Mouse (Mus musculus) C3H10T1/2 (cell line): ENCODE data around the gene Tcf19. TPM values are rescaled to one million over a fixed set of nuclear protein-coding genes. Genes with fewer than 3 reads are reported as not detected.

Source experiments
- polyA plus RNA-seq, 2 experiments: library from polyadenylated mRNA; unstranded; fragments of >200 nt; fragmentation: generic; extraction: Trizol; gene quantifications; one replicate each; pipeline ENCODE4 v1.2.1; 2012; ENCODE audit warnings: missing spikeins in 2 of 2

Gene Tcf19
- polyA plus RNA-seq: 10 to 100 TPM; 50.1 to 69.1 TPM

GRCm38 (mm10) chr17:35516652-35517500 lies at the start of gene Tcf19, which contains the start of gene Cchcr1:
Gene Tcf19, minus strand, starts transcription at chr17:35516824.
Gene Cchcr1, plus strand, starts transcription at chr17:35517100.

GRCm38 (mm10) chr17:35551881-35552414 lies 35.3 kb upstream of the Tcf19 start, which contains the start of gene Cdsn:
Gene Cdsn, plus strand, starts transcription at chr17:35552128.

GRCm38 (mm10) chr17:35532901-35533300 lies 16.3 kb upstream of the Tcf19 start, which contains the start of gene Psors1c2:
Gene Psors1c2, plus strand, starts transcription at chr17:35533201.

GRCm38 (mm10) chr17:35505776-35506175 lies 10.8 kb downstream of the Tcf19 start, which contains the start of gene Pou5f1:
Gene Pou5f1, plus strand, starts transcription at chr17:35506018.

GRCm38 (mm10) chr17:35469842-35470751 lies 46.5 kb downstream of the Tcf19 start, which contains the start of gene H2-Q10:
Gene H2-Q10, plus strand, starts transcription at chr17:35470089.

Other genes starting within 250 kb of the Tcf19 start
- gene H2-Q1, start 196.4 kb downstream of the Tcf19 start, polyA plus RNA-seq: 1 to 10 TPM; 1.8 to 5.9 TPM
- gene H2-Q2, start 174.6 kb downstream of the Tcf19 start, polyA plus RNA-seq: under 1 TPM in 1 of 2 experiments, not detected in 1; 0.05 TPM
- gene H2-Q4, start 137.2 kb downstream of the Tcf19 start, polyA plus RNA-seq: 10 to 100 TPM in 1 of 2 experiments, under 1 TPM in 1; 0.61 to 14.6 TPM
- under 1 TPM in 1 of 2 experiments, not detected in 1; 0.05 TPM for gene H2-Q6, start 92.0 kb downstream of the Tcf19 start, polyA plus RNA-seq
- gene H2-Q7, start 77.7 kb downstream of the Tcf19 start, polyA plus RNA-seq: under 1 TPM; 0.05 to 0.31 TPM
- gene H2-Q10, start 46.7 kb downstream of the Tcf19 start, polyA plus RNA-seq: under 1 TPM in 1 of 2 experiments, not detected in 1; 0.01 TPM
- not detected for gene Pou5f1, start 10.8 kb downstream of the Tcf19 start, polyA plus RNA-seq
- 10 to 100 TPM; 22.4 to 23.7 TPM for gene Cchcr1, start 276 bp upstream of the Tcf19 start, polyA plus RNA-seq
- gene Psors1c2, start 16.4 kb upstream of the Tcf19 start, polyA plus RNA-seq: under 1 TPM; 0.05 to 0.59 TPM
- 10 to 100 TPM in 1 of 2 experiments, 1 to 10 TPM in 1; 4.7 to 32.6 TPM for gene Cdsn, start 35.3 kb upstream of the Tcf19 start, polyA plus RNA-seq
- not detected for gene 2300002M23Rik, start 50.6 kb upstream of the Tcf19 start, polyA plus RNA-seq
- gene Sfta2, start 84.7 kb upstream of the Tcf19 start, polyA plus RNA-seq: not detected
- not detected for gene Gm9573, start 109.8 kb upstream of the Tcf19 start, polyA plus RNA-seq
- under 1 TPM in 1 of 2 experiments, not detected in 1; 0.01 TPM for gene Mucl3, start 126.9 kb upstream of the Tcf19 start, polyA plus RNA-seq
- 10 to 100 TPM; 10.3 to 17.1 TPM for gene Vars2, start 150.8 kb upstream of the Tcf19 start, polyA plus RNA-seq
- 10 to 100 TPM; 37.3 to 43.3 TPM for gene Gtf2h4, start 156.9 kb upstream of the Tcf19 start, polyA plus RNA-seq
- 10 to 100 TPM; 13.6 to 77.1 TPM for gene Ddr1, start 187.8 kb upstream of the Tcf19 start, polyA plus RNA-seq